Comparison of ENCODE assay signal across 32 mouse cellular contexts in the genomic region with DNA sequence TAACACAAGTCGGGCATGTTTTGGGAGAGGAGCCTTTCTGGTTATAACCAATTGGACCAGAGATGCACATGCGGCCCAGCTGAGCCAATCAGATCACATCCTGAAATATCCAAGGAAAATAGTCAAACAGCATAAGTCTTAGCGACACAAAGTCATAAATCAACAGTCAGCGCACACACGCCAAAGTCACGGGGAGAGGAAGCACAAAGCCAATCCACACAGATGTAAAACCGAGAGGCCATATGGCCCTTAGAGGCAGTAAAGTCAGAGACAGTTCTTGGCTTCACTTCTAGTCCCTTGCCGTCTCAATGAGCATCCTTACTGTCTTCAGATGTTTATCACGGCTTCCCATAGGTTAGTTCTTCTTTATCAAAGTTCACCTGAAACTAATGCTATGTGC.
DNase-seq lines count a peak whose midpoint lies in the region; ATAC-seq and TF ChIP-seq lines count a peak whose summit lies in the region.
"Had no signal": no experiment of that assay in that cellular context is flagged by ENCODE, and none has a peak within 500 bp of the region (broad histone marks: within the 10 kb centered on the region; RNA-seq: fewer than 3 reads in every experiment).

No protein-coding gene starts in this region.

- ATAC-seq in forebrain, embryonic 14.5 days, result no peak
- ATAC-seq in forebrain, embryonic 12.5 days (ENCODE audit: low FRiP score), result no peak
- no peak for ATAC-seq in monocyte, adult 5-6 weeks (replicated peaks; ENCODE audit: insufficient number of reproducible peaks, low FRiP score, low TSS enrichment, poor library complexity, severe bottlenecking)
- ATAC-seq: hindbrain, embryonic 16.5 days; liver, postnatal 0 days; lung, postnatal 0 days; midbrain, embryonic 15.5 days; Patski had no signal

- TF ChIP-seq POLR2A in heart, adult 2 months (IDR thresholded peaks at IDR 0.05; ENCODE audit: insufficient read depth, low read depth, low read length), result no peak

- H3K36me3 ChIP-seq in forebrain, embryonic 14.5 days (ENCODE audit: control insufficient read depth, insufficient read depth, low read length), result no peaks in the 10 kb centered on the region
- no peaks in the 10 kb centered on the region for H3K36me3 ChIP-seq in forebrain, embryonic 12.5 days (replicated peaks)
- peaks cover 28% of the 10 kb centered on the region for H3K36me3 ChIP-seq in heart, adult 2 months (ENCODE audit: control insufficient read depth, insufficient read depth, low read length)
- H3K36me3 ChIP-seq: midbrain, embryonic 15.5 days; neural tube, embryonic 13.5 days had no signal

- WGBS in forebrain, embryonic 14.5 days, result 83% methylated on average over 9 of the region's 9 CpGs
- 86% methylated on average over 9 of the region's 9 CpGs for WGBS in forebrain, embryonic 12.5 days
- WGBS in heart, adult 2 months, result 90% methylated on average over 9 of the region's 9 CpGs

- no peaks in the 10 kb centered on the region for H3K27me3 ChIP-seq in forebrain, embryonic 14.5 days (replicated peaks; ENCODE audit: control insufficient read depth, insufficient read depth, low read length)
- H3K27me3 ChIP-seq in forebrain, embryonic 12.5 days, result no peaks in the 10 kb centered on the region
- H3K27me3 ChIP-seq in heart, adult 2 months (ENCODE audit: control insufficient read depth, insufficient read depth, low read length), result no peaks in the 10 kb centered on the region
- H3K27me3 ChIP-seq: CH12.LX; embryonic facial prominence, embryonic 13.5 days; kidney, embryonic 15.5 days; limb, embryonic 12.5 days; midbrain, embryonic 15.5 days; neural tube, embryonic 13.5 days; Patski had no signal

- intact Hi-C loops in heart, adult 2 months (cut with DNase I), result loop anchor here (5.0 kb wide), 4 partner anchors 53 to 158 kb away; no protein-coding TSS in a partner anchor

- TF ChIP-seq CTCF in heart, adult 2 months (IDR thresholded peaks at IDR 0.05), result no peak

- H3K4me2 ChIP-seq in forebrain, embryonic 14.5 days (ENCODE audit: low read length), result no peak overlapping the region
- no peak overlapping the region for H3K4me2 ChIP-seq in forebrain, embryonic 12.5 days
- H3K4me2 ChIP-seq: embryonic facial prominence, embryonic 13.5 days; kidney, embryonic 15.5 days; limb, embryonic 12.5 days; liver, embryonic 11.5 days; midbrain, embryonic 15.5 days; neural tube, embryonic 13.5 days had no signal

- H3K4me1 ChIP-seq in forebrain, embryonic 14.5 days (ENCODE audit: control insufficient read depth, insufficient read depth, low read length), result peaks cover 7% of the 10 kb centered on the region; the same call in 1 of the 2 replicates
- peaks cover 19% of the 10 kb centered on the region; the same call in 1 of the 2 replicates for H3K4me1 ChIP-seq in forebrain, embryonic 12.5 days
- peaks cover 34% of the 10 kb centered on the region for H3K4me1 ChIP-seq in heart, adult 2 months (ENCODE audit: control insufficient read depth, insufficient read depth, low read length)
- H3K4me1 ChIP-seq: hindbrain, embryonic 10.5 days; limb, embryonic 12.5 days had no signal

- H3K4me3 ChIP-seq in forebrain, embryonic 14.5 days (ENCODE audit: low read depth, low read length), result no peak overlapping the region
- no peak overlapping the region for H3K4me3 ChIP-seq in forebrain, embryonic 12.5 days (replicated peaks)
- H3K4me3 ChIP-seq in heart, adult 2 months, result no peak overlapping the region
- H3K4me3 ChIP-seq: embryonic facial prominence, embryonic 13.5 days; erythroblast, embryonic 14.5 days; hindbrain, embryonic 10.5 days; kidney, embryonic 15.5 days; limb, embryonic 12.5 days; midbrain, embryonic 15.5 days; myocyte; neural tube, embryonic 13.5 days had no signal

- H3K27ac ChIP-seq in forebrain, embryonic 14.5 days (ENCODE audit: low read depth, low read length), result no peak overlapping the region
- H3K27ac ChIP-seq in forebrain, embryonic 12.5 days, result no peak overlapping the region
- peak overlapping the region; percentile 82; the same call in 1 of the 2 replicates for H3K27ac ChIP-seq in heart, adult 2 months
- H3K27ac ChIP-seq: embryonic facial prominence, embryonic 13.5 days; hindbrain, embryonic 10.5 days; kidney, embryonic 15.5 days; limb, embryonic 12.5 days; macrophage; midbrain, embryonic 15.5 days; neural tube, embryonic 13.5 days had no signal

- no peak for TF ChIP-seq EP300 in heart, adult 2 months (IDR thresholded peaks at IDR 0.05; ENCODE audit: insufficient read depth, low read depth, low read length)

- no peak overlapping the region for H3K9ac ChIP-seq in forebrain, embryonic 14.5 days (ENCODE audit: low read length)
- H3K9ac ChIP-seq in forebrain, embryonic 12.5 days, result no peak overlapping the region
- H3K9ac ChIP-seq in heart, adult 2 months (ENCODE audit: low read depth, low read length), result no peak overlapping the region
- H3K9ac ChIP-seq: embryonic facial prominence, embryonic 13.5 days; kidney, embryonic 15.5 days; limb, embryonic 12.5 days; liver, postnatal 0 days; midbrain, embryonic 15.5 days; neural tube, embryonic 13.5 days had no signal

- peak; percentile 44 for DNase-seq in forebrain, embryonic 14.5 days (ENCODE audit: low spot score)
- no peak for DNase-seq in heart, adult 2 months
- no peak for DNase-seq in heart, adult 8-10 months (ENCODE audit: low spot score)
- DNase-seq in layer of hippocampus, adult 9-11 months, result peak; percentile 52
- DNase-seq in layer of hippocampus, postnatal 36 days, result no peak
- DNase-seq: adrenal gland, postnatal 36 days; B cell, adult 2 months; cerebellum, adult 8-10 months; kidney, adult 11 months; kidney, postnatal 4 days; liver, postnatal 0 days; retina, postnatal 1 day; right cerebral cortex, postnatal 25 days; spleen, adult 18-20 months; thymus, postnatal 14 days had no signal

- H3K9me3 ChIP-seq in forebrain, embryonic 14.5 days (replicated peaks; ENCODE audit: control insufficient read depth, low read length), result no peaks in the 10 kb centered on the region
- H3K9me3 ChIP-seq in forebrain, embryonic 12.5 days, result no peaks in the 10 kb centered on the region
- H3K9me3 ChIP-seq: embryonic facial prominence, embryonic 13.5 days; G1E; hindbrain, embryonic 10.5 days; kidney, embryonic 15.5 days; limb, embryonic 12.5 days; midbrain, embryonic 15.5 days; neural tube, embryonic 13.5 days had no signal

- peaks cover 11% of the 10 kb centered on the region for H3K79me2 ChIP-seq in heart, adult 2 months (replicated peaks; ENCODE audit: control insufficient read depth, insufficient read depth, low read length)

Comparison
In these comparisons a context has a peak if more than half of its experiments do, and no peak if none do; other contexts are left out.
1. DNase-seq: peak in forebrain, embryonic 14.5 days (single experiment) and layer of hippocampus, adult 9-11 months (single experiment); none in heart, adult 2 months (0 of 2), heart, adult 8-10 months (single experiment) and layer of hippocampus, postnatal 36 days (0 of 2).